Mouse (Mus musculus) erythroblast, embryonic 14.5 days (primary cell): Measurements from ENCODE around the gene Actl10.

Experiments used
- GATA1 ChIP-seq: IDR thresholded peaks from 2 replicates; pipeline ENCODE4 v1.6.1; 2012; ENCODE audit warnings: low read length, inconsistent platforms, mixed read lengths
- TAL1 ChIP-seq: IDR thresholded peaks from 3 replicates; pipeline ENCODE4 v1.6.1; 2012; ENCODE audit warnings: low read length, inconsistent platforms, mixed read lengths

GRCm38 (mm10) chr2:154601324-154601723, 49.7 kb downstream of the Actl10 start:
- TF ChIP-seq TAL1 (no peak), GATA1 (no peak)
